Mouse (Mus musculus) midbrain, embryonic 12.5 days (tissue): Measurements from ENCODE around the gene Homer3. TPM values are rescaled to one million over a fixed set of nuclear protein-coding genes. Genes with fewer than 3 reads are reported as not detected.

Experiments
- ATAC-seq: fragments of 200-750 bp; cut with Nextera tagmentation; 2 replicates; pipeline ENCODE4 v1.8.0; 2017; ENCODE audit warnings: low read depth, moderate TSS enrichment, moderate library complexity; ENCODE audit not compliant: low FRiP score
- H3K27ac ChIP-seq: fragments of 300-500 bp; sonication (generic); replicated peaks from 2 replicates; pipeline ENCODE4 v1.5.1; 2016; ENCODE audit warnings: mild to moderate bottlenecking
- H3K27me3 ChIP-seq: fragments of 300-500 bp; sonication (generic); 2 replicates; pipeline ENCODE4 v1.6.1; 2016; ENCODE audit warnings: mild to moderate bottlenecking
- H3K36me3 ChIP-seq: fragments of 300-500 bp; sonication (generic); 2 replicates; pipeline ENCODE4 v1.6.1; 2016
- H3K4me1 ChIP-seq: fragments of 300-500 bp; sonication (generic); 2 replicates; pipeline ENCODE4 v1.6.1; 2016
- H3K4me2 ChIP-seq: fragments of 300-500 bp; sonication (generic); replicated peaks from 2 replicates; pipeline ENCODE4 v1.6.1; 2016; ENCODE audit warnings: mild to moderate bottlenecking, moderate library complexity
- H3K4me3 ChIP-seq: fragments of 300-500 bp; sonication (generic); 2 replicates; pipeline ENCODE4 v1.5.1; 2016; ENCODE audit warnings: mild to moderate bottlenecking
- H3K9ac ChIP-seq: fragments of 300-500 bp; sonication (generic); replicated peaks from 2 replicates; pipeline ENCODE4 v1.6.1; 2016; ENCODE audit warnings: mild to moderate bottlenecking, moderate library complexity
- H3K9me3 ChIP-seq: fragments of 300-500 bp; sonication (generic); 2 replicates; pipeline ENCODE4 v1.6.1; 2016; ENCODE audit warnings: mild to moderate bottlenecking
- WGBS: fragments of 180-500 bp; shearing (Covaris S2); methylation state at CpG from one replicate; pipeline ENCODE4 v1.1.7; 2016; 5-methylcytosine and 5-hydroxymethylcytosine counted together
- polyA plus RNA-seq: library from polyadenylated mRNA; unstranded; fragments of >200 nt; fragmentation: Nextera tagmentation; extraction: Ambion mirVana; gene quantifications from 2 replicates; pipeline ENCODE4 v1.2.1, GENCODE M21; 2016

Gene Homer3
- polyA plus RNA-seq, 1 experiment from 2014 or later: 99.6 TPM

GRCm38 (mm10) chr8:70267674-70268073 lies 15.0 kb upstream of the Homer3 start:
- H3K9me3 ChIP-seq: no peaks in the 10 kb centered on the region
- ATAC-seq: no peak
- WGBS: 91% methylated on average over 3 of the region's 3 CpGs

GRCm38 (mm10) chr8:70268311-70268710 lies 14.3 kb upstream of the Homer3 start:
- Histone ChIP-seq H3K36me3 (peaks cover 34% of the 10 kb centered on the region), H3K27ac (no peak overlapping the region), H3K9ac (no peak overlapping the region), H3K9me3 (no peaks in the 10 kb centered on the region), H3K4me2 (no peak overlapping the region), H3K4me1 (no peaks in the 10 kb centered on the region), H3K27me3 (no peaks in the 10 kb centered on the region), H3K4me3 (no peak overlapping the region)
- no peak for ATAC-seq
- WGBS: 41% methylated on average over 5 of the region's 5 CpGs

More at GRCm38 (mm10) chr8:70267674-70268073, 15.0 kb upstream of the Homer3 start:
- Histone ChIP-seq H3K9ac (no peak overlapping the region), H3K27me3 (no peaks in the 10 kb centered on the region), H3K4me3 (no peak overlapping the region), H3K4me2 (no peak overlapping the region), H3K27ac (no peak overlapping the region), H3K36me3 (peaks cover 40% of the 10 kb centered on the region), H3K4me1 (no peaks in the 10 kb centered on the region)

GRCm38 (mm10) chr8:70268799-70269565 lies 13.6 kb upstream of the Homer3 start:
- Histone ChIP-seq H3K36me3 (peaks cover 27% of the 10 kb centered on the region), H3K9me3 (no peaks in the 10 kb centered on the region), H3K9ac (no peak overlapping the region), H3K4me3 (no peak overlapping the region), H3K4me1 (no peaks in the 10 kb centered on the region), H3K27me3 (no peaks in the 10 kb centered on the region), H3K27ac (no peak overlapping the region), H3K4me2 (no peak overlapping the region)
- WGBS: 59% methylated on average over 11 of the region's 11 CpGs
- no peak for ATAC-seq

- WGBS: 91% methylated on average over 3 of the region's 3 CpGs
- ATAC-seq: no peak
Observed at GRCm38 (mm10) chr8:70272949-70273348, 9.7 kb upstream of the Homer3 start.

GRCm38 (mm10) chr8:70274350-70274749 lies 8.3 kb upstream of the Homer3 start:
- ATAC-seq: no peak
- H3K9me3 ChIP-seq: peaks cover 3% of the 10 kb centered on the region; the same call in 1 of the 2 replicates

More at GRCm38 (mm10) chr8:70272949-70273348, 9.7 kb upstream of the Homer3 start:
- no peak overlapping the region for H3K27ac ChIP-seq
- H3K9ac ChIP-seq: no peak overlapping the region
- H3K27me3 ChIP-seq: no peaks in the 10 kb centered on the region; the same call in 1 of the 2 replicates
- H3K4me3 ChIP-seq: no peak overlapping the region
- H3K36me3 ChIP-seq: no peaks in the 10 kb centered on the region
- no peak overlapping the region for H3K4me2 ChIP-seq
- peaks cover 3% of the 10 kb centered on the region; the same call in 1 of the 2 replicates for H3K9me3 ChIP-seq
- H3K4me1 ChIP-seq: no peaks in the 10 kb centered on the region

GRCm38 (mm10) chr8:70276476-70276875 lies 6.2 kb upstream of the Homer3 start:
- 88% methylated on average over 3 of the region's 3 CpGs for WGBS

More at GRCm38 (mm10) chr8:70274350-70274749, 8.3 kb upstream of the Homer3 start:
- Histone ChIP-seq H3K36me3 (no peaks in the 10 kb centered on the region), H3K27ac (no peak overlapping the region), H3K4me3 (no peak overlapping the region), H3K4me2 (no peak overlapping the region), H3K9ac (no peak overlapping the region), H3K27me3 (no peaks in the 10 kb centered on the region; the same call in 1 of the 2 replicates), H3K4me1 (0 out of 2 replicates have a peak, but pooled peaks cover 2% of the 10 kb centered on the region)

GRCm38 (mm10) chr8:70278175-70278574 lies 4.5 kb upstream of the Homer3 start:
- H3K4me2 ChIP-seq: no peak overlapping the region
- no peak for ATAC-seq
- H3K27me3 ChIP-seq: no peaks in the 10 kb centered on the region; the same call in 1 of the 2 replicates
- H3K9me3 ChIP-seq: peaks cover 3% of the 10 kb centered on the region; the same call in 1 of the 2 replicates
- 69% methylated on average over 15 of the region's 15 CpGs for WGBS
- no peak overlapping the region for H3K27ac ChIP-seq
- H3K36me3 ChIP-seq: no peaks in the 10 kb centered on the region
- 0 out of 2 replicates have a peak, but pooled peaks cover 2% of the 10 kb centered on the region for H3K4me1 ChIP-seq
- no peak overlapping the region for H3K9ac ChIP-seq
- H3K4me3 ChIP-seq: no peak overlapping the region

More at GRCm38 (mm10) chr8:70276476-70276875, 6.2 kb upstream of the Homer3 start:
- no peaks in the 10 kb centered on the region for H3K36me3 ChIP-seq
- H3K4me2 ChIP-seq: no peak overlapping the region
- no peaks in the 10 kb centered on the region; the same call in 1 of the 2 replicates for H3K27me3 ChIP-seq
- H3K4me1 ChIP-seq: 0 out of 2 replicates have a peak, but pooled peaks cover 2% of the 10 kb centered on the region
- H3K9me3 ChIP-seq: peaks cover 3% of the 10 kb centered on the region; the same call in 1 of the 2 replicates
- H3K9ac ChIP-seq: no peak overlapping the region
- no peak overlapping the region for H3K4me3 ChIP-seq
- no peak for ATAC-seq
- no peak overlapping the region for H3K27ac ChIP-seq

- Histone ChIP-seq H3K9ac (no peak overlapping the region), H3K27me3 (no peaks in the 10 kb centered on the region; the same call in 1 of the 2 replicates), H3K36me3 (no peaks in the 10 kb centered on the region), H3K4me1 (peaks cover 9% of the 10 kb centered on the region), H3K4me3 (no peak overlapping the region), H3K27ac (no peak overlapping the region), H3K4me2 (no peak overlapping the region), H3K9me3 (peaks cover 3% of the 10 kb centered on the region; the same call in 1 of the 2 replicates)
- no peak for ATAC-seq
- WGBS: 75% methylated on average over 8 of the region's 8 CpGs
Observed at GRCm38 (mm10) chr8:70279266-70279665, 3.4 kb upstream of the Homer3 start.

GRCm38 (mm10) chr8:70281001-70281400 lies 1.6 kb upstream of the Homer3 start:
- Histone ChIP-seq H3K4me1 (peaks cover 15% of the 10 kb centered on the region), H3K36me3 (peaks cover 14% of the 10 kb centered on the region), H3K27ac (no peak overlapping the region), H3K9ac (no peak overlapping the region), H3K9me3 (no peaks in the 10 kb centered on the region), H3K4me3 (no peak overlapping the region), H3K4me2 (no peak overlapping the region), H3K27me3 (no peaks in the 10 kb centered on the region; the same call in 1 of the 2 replicates)
- WGBS: 48% methylated on average over 3 of the region's 3 CpGs
- no peak for ATAC-seq

GRCm38 (mm10) chr8:70283136-70284077 lies 780 bp downstream of the Homer3 start:
- Histone ChIP-seq H3K27me3 (no peaks in the 10 kb centered on the region), H3K4me2 (peak overlapping the region; percentile 85), H3K9ac (peak overlapping the region; percentile 93), H3K36me3 (peaks cover 38% of the 10 kb centered on the region), H3K4me3 (peak overlapping the region; percentile 71), H3K27ac (peak overlapping the region; percentile 79), H3K9me3 (peaks cover 4% of the 10 kb centered on the region; the same call in 1 of the 2 replicates), H3K4me1 (peaks cover 13% of the 10 kb centered on the region)
- under 1% methylated on average over 55 of the region's 55 CpGs for WGBS
- peak; percentile 48 for ATAC-seq

- no peak for ATAC-seq
- H3K27me3 ChIP-seq: no peaks in the 10 kb centered on the region
- peak overlapping the region; percentile 71 for H3K4me3 ChIP-seq
- peaks cover 48% of the 10 kb centered on the region for H3K36me3 ChIP-seq
- peak overlapping the region; percentile 85 for H3K4me2 ChIP-seq
- no peak overlapping the region for H3K27ac ChIP-seq
- peaks cover 4% of the 10 kb centered on the region; the same call in 1 of the 2 replicates for H3K9me3 ChIP-seq
- peaks cover 13% of the 10 kb centered on the region for H3K4me1 ChIP-seq
- WGBS: 72% methylated on average over 5 of the region's 5 CpGs
- peak overlapping the region; percentile 7; the same call in 1 of the 2 replicates for H3K9ac ChIP-seq
Observed at GRCm38 (mm10) chr8:70284421-70284820, 1.8 kb downstream of the Homer3 start.
